11 mouse cellular contexts compared by ENCODE assay signal in genomic region chr11:85628303-85629063, GRCm38 (mm10).
A peak's percentile ranks its signal among the peaks of the same experiment; 100 is the strongest.
DNase-seq lines count a peak whose midpoint lies in the region; ATAC-seq and TF ChIP-seq lines count a peak whose summit lies in the region.
"Had no signal": no experiment of that assay in that cellular context is flagged by ENCODE, and none has a peak within 500 bp of the region (broad histone marks: within the 10 kb centered on the region; RNA-seq: fewer than 3 reads in every experiment).

No protein-coding gene starts in this region.

- H3K27ac ChIP-seq in midbrain, embryonic 11.5 days (ENCODE audit: low read depth, low read length) = no peak overlapping the region
- H3K27ac ChIP-seq in midbrain, embryonic 13.5 days = no peak overlapping the region
- no peak overlapping the region for H3K27ac ChIP-seq in liver, embryonic 14.5 days

- intact Hi-C loops in heart, postnatal 14 days (cut with DNase I) = no loop called here

- TF ChIP-seq EP300 in liver, embryonic 14.5 days (IDR thresholded peaks at IDR 0.05; ENCODE audit: low read depth) = peak; percentile 57

- H3K9me3 ChIP-seq in midbrain, embryonic 11.5 days (ENCODE audit: control insufficient read depth, low read length) = no peaks in the 10 kb centered on the region
- H3K9me3 ChIP-seq in midbrain, embryonic 13.5 days = no peaks in the 10 kb centered on the region
- H3K9me3 ChIP-seq in liver, embryonic 14.5 days (ENCODE audit: control insufficient read depth, low read length) = no peaks in the 10 kb centered on the region

- peaks cover 6% of the 10 kb centered on the region for H3K4me1 ChIP-seq in midbrain, embryonic 11.5 days (ENCODE audit: control insufficient read depth, insufficient read depth, low read length)
- peaks cover 20% of the 10 kb centered on the region for H3K4me1 ChIP-seq in midbrain, embryonic 13.5 days (replicated peaks)
- H3K4me1 ChIP-seq in liver, embryonic 14.5 days (replicated peaks; ENCODE audit: control insufficient read depth in 2 of 2, insufficient read depth in 2 of 2, low read length in 1 of 2) = peaks cover 8 to 16% of the 10 kb centered on the region in 2 experiments

- TF ChIP-seq CTCF in liver, embryonic 14.5 days (IDR thresholded peaks at IDR 0.05; ENCODE audit: low read depth) = no peak

- H3K4me2 ChIP-seq in midbrain, embryonic 11.5 days = no peak overlapping the region
- H3K4me2 ChIP-seq in midbrain, embryonic 13.5 days (replicated peaks) = no peak overlapping the region
- 0 out of 2 replicates have a peak overlapping the region, but pooled peaks have one; percentile 20 for H3K4me2 ChIP-seq in liver, embryonic 14.5 days (ENCODE audit: low read depth)

- H3K27me3 ChIP-seq in midbrain, embryonic 11.5 days (ENCODE audit: control insufficient read depth, insufficient read depth, low read length) = no peaks in the 10 kb centered on the region
- no peaks in the 10 kb centered on the region for H3K27me3 ChIP-seq in midbrain, embryonic 13.5 days
- H3K27me3 ChIP-seq in liver, embryonic 14.5 days (ENCODE audit: control insufficient read depth, insufficient read depth, low read length) = no peaks in the 10 kb centered on the region

- no peaks in the 10 kb centered on the region for H3K36me3 ChIP-seq in midbrain, embryonic 11.5 days (ENCODE audit: control insufficient read depth, insufficient read depth, low read length)
- H3K36me3 ChIP-seq in midbrain, embryonic 13.5 days = no peaks in the 10 kb centered on the region
- H3K36me3 ChIP-seq in liver, embryonic 14.5 days (replicated peaks; ENCODE audit: control insufficient read depth, insufficient read depth, low read depth) = no peaks in the 10 kb centered on the region

- H3K9ac ChIP-seq in midbrain, embryonic 11.5 days (ENCODE audit: low read length) = 0 out of 2 replicates have a peak overlapping the region, but pooled peaks have one; percentile 14
- no peak overlapping the region for H3K9ac ChIP-seq in midbrain, embryonic 13.5 days (replicated peaks)
- H3K9ac ChIP-seq in liver, embryonic 14.5 days (replicated peaks) = 0 out of 2 replicates have a peak overlapping the region, but pooled peaks have one; percentile 15

- peak; percentile 86 for DNase-seq in heart, adult 11 months
- no peak for DNase-seq in heart, postnatal 14 days
- no peak for DNase-seq in midbrain, embryonic 11.5 days (ENCODE audit: low spot score, missing footprints)
- DNase-seq in liver, embryonic 14.5 days (ENCODE audit: low read depth in 3 of 3, low spot score in 3 of 3) = no peak
- DNase-seq in yolk sac, embryonic 10.5 days (ENCODE audit: low spot score) = peak; percentile 52
- DNase-seq in ovary, postnatal 10 days (ENCODE audit: low spot score) = no peak
- DNase-seq: cerebellum, adult 9-11 months; gastrocnemius, postnatal 10 days had no signal

- H3K4me3 ChIP-seq in midbrain, embryonic 11.5 days (ENCODE audit: low read depth, low read length) = no peak overlapping the region
- H3K4me3 ChIP-seq in midbrain, embryonic 13.5 days (replicated peaks) = no peak overlapping the region
- H3K4me3 ChIP-seq in liver, embryonic 14.5 days (ENCODE audit: insufficient read depth in 1 of 2, low read depth in 2 of 2, low read length in 2 of 2) = no peak overlapping the region
- H3K4me3 ChIP-seq: megakaryocyte, embryonic 14.5 days had no signal

- WGBS in midbrain, embryonic 11.5 days = 45% methylated on average over 13 of the region's 13 CpGs
- WGBS in midbrain, embryonic 13.5 days = 37% methylated on average over 13 of the region's 13 CpGs
- WGBS in liver, embryonic 14.5 days (ENCODE audit: insufficient replicate concordance) = 50% methylated on average over 13 of the region's 13 CpGs

- no peak for ATAC-seq in midbrain, embryonic 11.5 days (ENCODE audit: low FRiP score)
- ATAC-seq in midbrain, embryonic 13.5 days = no peak
- 0 out of 2 replicates have a peak, but pooled peaks have one; percentile 37 for ATAC-seq in liver, embryonic 14.5 days (ENCODE audit: insufficient read depth)
- no peak for ATAC-seq in inflammation-experienced regulatory T-cells, adult 6 months

Comparison
In these comparisons a context has a peak if more than half of its experiments do, and no peak if none do; other contexts are left out.
1. DNase-seq: peak in heart, adult 11 months (single experiment) and yolk sac, embryonic 10.5 days (single experiment); none in heart, postnatal 14 days (0 of 2), midbrain, embryonic 11.5 days (single experiment), liver, embryonic 14.5 days (0 of 3) and ovary, postnatal 10 days (single experiment).